Mouse (Mus musculus) intestine, embryonic 14.5 days (tissue): ENCODE measurements around the gene Igf1r. TPM values are rescaled to one million over a fixed set of nuclear protein-coding genes. Genes with fewer than 3 reads are reported as not detected.
"Not testable (repeated sequence)": the region's sequence is repeated elsewhere in the genome, so short reads cannot be mapped to it uniquely, and the experiment has no call there.

Source experiments
- ATAC-seq: fragments of 200-750 bp; cut with Nextera tagmentation; replicated peaks from 2 replicates; pipeline ENCODE4 v1.8.0; 2017; ENCODE audit warnings: low read depth, moderate number of reproducible peaks, moderate TSS enrichment, moderate library complexity; ENCODE audit not compliant: low FRiP score, low TSS enrichment
- DNase-seq: peaks from one replicate; pipeline ENCODE4 v3.0.0-alpha.2; 2018; ENCODE audit warnings: low spot score
- H3K27ac ChIP-seq: fragments of 300-500 bp; sonication (generic); 2 replicates; pipeline ENCODE4 v1.5.1; 2014; ENCODE audit warnings: low read depth, mild to moderate bottlenecking, control low read depth
- H3K27me3 ChIP-seq: fragments of 300-500 bp; sonication (generic); replicated peaks from 2 replicates; pipeline ENCODE4 v1.6.1; 2014; ENCODE audit warnings: low read length, control low read depth; ENCODE audit not compliant: control insufficient read depth, insufficient read depth
- H3K36me3 ChIP-seq: fragments of 300-500 bp; sonication (generic); 2 replicates; pipeline ENCODE4 v1.6.1; 2014; ENCODE audit warnings: low read length, control low read depth; ENCODE audit not compliant: control insufficient read depth, insufficient read depth
- H3K4me1 ChIP-seq: fragments of 300-500 bp; sonication (generic); replicated peaks from 2 replicates; pipeline ENCODE4 v1.6.1; 2014; ENCODE audit warnings: low read length, control low read depth, mixed read lengths; ENCODE audit not compliant: control insufficient read depth, insufficient read depth
- H3K4me2 ChIP-seq: fragments of 300-500 bp; sonication (generic); 2 replicates; pipeline ENCODE4 v1.6.1; 2014; ENCODE audit warnings: low read length
- H3K4me3 ChIP-seq: fragments of 300-500 bp; sonication (generic); 2 replicates; pipeline ENCODE4 v1.5.1; 2014; ENCODE audit warnings: low read depth, low read length, control low read depth, mixed read lengths
- H3K9ac ChIP-seq: fragments of 300-500 bp; sonication (generic); 2 replicates; pipeline ENCODE4 v1.6.1; 2014; ENCODE audit warnings: mild to moderate bottlenecking, low read length
- H3K9me3 ChIP-seq: fragments of 300-500 bp; sonication (generic); 2 replicates; pipeline ENCODE4 v1.6.1; 2016; ENCODE audit warnings: low read length, control low read depth; ENCODE audit not compliant: control insufficient read depth
- WGBS: fragments of 180-500 bp; shearing (Covaris S2); extraction: QIAGEN DNeasy Blood & Tissue Kit; methylation state at CpG from one replicate; pipeline ENCODE4 v1.1.7; 2014; 5-methylcytosine and 5-hydroxymethylcytosine counted together
- polyA plus RNA-seq: library from polyadenylated mRNA; unstranded; fragments of >200 nt; fragmentation: Nextera tagmentation; extraction: Ambion mirVana; gene quantifications from 2 replicates; pipeline ENCODE4 v1.2.1, GENCODE M21; 2014

Igf1r gene
- polyA plus RNA-seq, 1 experiment from 2014 or later = 18.4 TPM

- H3K27ac ChIP-seq = no peak overlapping the region
- peaks cover 16% of the 10 kb centered on the region for H3K27me3 ChIP-seq
- H3K4me2 ChIP-seq = no peak overlapping the region
- no peaks in the 10 kb centered on the region for H3K36me3 ChIP-seq
- no peak overlapping the region for H3K4me3 ChIP-seq
- no peaks in the 10 kb centered on the region for H3K9me3 ChIP-seq
- H3K4me1 ChIP-seq = peaks cover 8% of the 10 kb centered on the region; the same call in 1 of the 2 replicates
- no peak for DNase-seq
- WGBS = 89% methylated on average over 6 of the region's 6 CpGs
- no peak overlapping the region for H3K9ac ChIP-seq
- ATAC-seq = no peak
These were observed 319.2 kb downstream of the Igf1r start for GRCm38 (mm10) chr7:68271816-68272215.

- Histone ChIP-seq H3K36me3 (no peaks in the 10 kb centered on the region), H3K27me3 (peaks cover 18% of the 10 kb centered on the region), H3K9me3 (no peaks in the 10 kb centered on the region), H3K27ac (no peak overlapping the region), H3K9ac (no peak overlapping the region), H3K4me1 (peaks cover 4% of the 10 kb centered on the region; the same call in 1 of the 2 replicates), H3K4me2 (no peak overlapping the region), H3K4me3 (no peak overlapping the region)
- 90% methylated on average over 10 of the region's 10 CpGs for WGBS
- ATAC-seq (no peak), DNase-seq (no peak)
These were observed 320.0 kb downstream of the Igf1r start for GRCm38 (mm10) chr7:68272607-68273006.

GRCm38 (mm10) chr7:68273515-68273914 is 320.9 kb downstream of the Igf1r start, which contains the start of gene Fam169b:
Gene Fam169b (plus strand): TSS chr7:68273839.
- peaks cover 18% of the 10 kb centered on the region for H3K27me3 ChIP-seq
- no peak within 1 kb of the TSS for H3K27ac ChIP-seq
- no peaks in the 10 kb centered on the region for H3K36me3 ChIP-seq
- H3K9ac ChIP-seq = no peak within 1 kb of the TSS
- peaks cover 4% of the 10 kb centered on the region; the same call in 1 of the 2 replicates for H3K4me1 ChIP-seq
- no peak within 1 kb of the TSS for H3K4me2 ChIP-seq
- no peak for DNase-seq
- H3K9me3 ChIP-seq = no peaks in the 10 kb centered on the region
- ATAC-seq = no peak
- no peak within 1 kb of the TSS for H3K4me3 ChIP-seq

- Histone ChIP-seq H3K9me3 (no peaks in the 10 kb centered on the region), H3K4me1 (peaks cover 4% of the 10 kb centered on the region; the same call in 1 of the 2 replicates), H3K9ac (no peak overlapping the region), H3K4me2 (no peak overlapping the region), H3K36me3 (no peaks in the 10 kb centered on the region), H3K27me3 (peaks cover 18% of the 10 kb centered on the region), H3K27ac (no peak overlapping the region), H3K4me3 (no peak overlapping the region)
- WGBS = 71% methylated on average over 2 of the region's 2 CpGs
- no peak for DNase-seq
- no peak for ATAC-seq
These were observed 321.6 kb downstream of the Igf1r start for GRCm38 (mm10) chr7:68274218-68274617.

GRCm38 (mm10) chr7:68274951-68275350 is 322.3 kb downstream of the Igf1r start:
- Histone ChIP-seq H3K36me3 (no peaks in the 10 kb centered on the region), H3K4me2 (no peak overlapping the region), H3K4me3 (no peak overlapping the region), H3K27ac (no peak overlapping the region), H3K9ac (no peak overlapping the region), H3K4me1 (peaks cover 4% of the 10 kb centered on the region; the same call in 1 of the 2 replicates), H3K27me3 (peaks cover 18% of the 10 kb centered on the region), H3K9me3 (no peaks in the 10 kb centered on the region)
- WGBS = 63% methylated on average over 9 of the region's 9 CpGs
- ATAC-seq (no peak), DNase-seq (no peak)

DNA sequence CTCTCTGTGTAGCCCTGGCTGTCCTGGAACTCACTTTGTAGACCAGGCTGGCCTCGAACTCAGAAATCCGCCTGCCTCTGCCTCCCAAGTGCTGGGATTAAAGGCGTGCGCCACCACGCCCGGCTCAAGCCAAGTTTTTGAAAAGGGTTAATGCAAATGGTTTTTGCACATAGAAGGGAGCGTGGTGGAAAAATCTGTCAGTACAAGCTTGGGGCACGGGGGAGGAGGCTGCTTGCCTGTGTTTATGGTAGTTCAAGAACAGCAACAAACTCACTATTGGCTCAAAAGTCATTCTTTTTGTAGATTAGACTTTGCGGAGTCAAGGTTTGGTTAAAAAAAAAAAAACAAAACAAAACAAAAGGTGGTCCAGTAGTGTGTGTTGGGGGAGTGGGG is 322.8 kb downstream of the Igf1r start:
- ATAC-seq, DNase-seq, H3K9ac ChIP-seq, H3K9me3 ChIP-seq, H3K36me3 ChIP-seq, H3K27ac ChIP-seq, H3K4me1 ChIP-seq: not testable (repeated sequence)
- Histone ChIP-seq H3K4me3 (peak overlapping the region; percentile 28), H3K4me2 (peak overlapping the region; percentile 77), H3K27me3 (peaks cover 18% of the 10 kb centered on the region)
- WGBS = 46% methylated on average over 9 of the region's 9 CpGs

DNA sequence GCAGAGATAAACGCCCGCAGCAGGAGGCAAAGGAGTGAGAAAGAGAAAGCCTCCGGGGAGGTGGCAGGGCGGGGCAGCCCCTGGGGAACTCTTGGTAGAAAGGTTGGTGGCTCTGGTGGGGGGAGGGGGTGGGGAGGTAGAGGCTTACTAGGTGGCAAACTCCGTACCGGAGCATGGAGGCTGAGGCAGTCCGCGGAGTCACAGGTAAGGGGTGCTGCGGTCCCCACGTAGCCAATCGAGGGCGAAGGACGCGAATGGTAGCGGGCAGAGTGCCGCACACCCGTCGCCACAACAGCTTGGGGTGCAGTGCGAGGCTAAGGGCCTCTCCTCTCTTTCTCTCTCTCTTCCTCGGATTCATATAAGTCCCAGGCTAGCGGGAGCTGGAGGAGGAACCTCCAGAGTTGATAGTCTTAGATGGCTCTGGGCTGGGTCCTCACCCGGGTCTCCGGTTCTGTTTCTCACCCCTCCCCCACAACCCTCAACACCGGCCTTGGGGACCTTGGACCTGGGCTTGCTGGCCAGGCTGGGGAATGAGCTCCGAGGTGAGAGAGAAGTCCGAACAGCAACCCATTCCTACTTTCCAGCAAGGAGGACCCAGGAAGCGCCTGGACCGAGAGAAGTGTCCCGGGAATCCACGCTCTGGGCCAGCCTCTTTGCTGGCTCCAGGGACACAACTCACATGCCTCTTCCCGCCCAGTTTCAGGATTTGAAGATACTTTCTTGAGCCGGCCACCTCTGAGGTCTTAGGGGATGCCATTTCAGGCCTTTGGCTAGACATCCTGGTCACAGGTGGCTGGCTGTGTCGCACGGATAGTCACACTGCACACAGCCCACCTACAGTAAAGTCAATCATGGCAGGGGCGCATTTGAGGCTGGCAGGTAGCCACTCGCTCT is 323.5 kb downstream of the Igf1r start:
- H3K27ac ChIP-seq = no peak overlapping the region
- H3K4me1 ChIP-seq = peaks cover 4% of the 10 kb centered on the region; the same call in 1 of the 2 replicates
- H3K4me3 ChIP-seq = peak overlapping the region; percentile 28
- peak overlapping the region; percentile 10 for H3K9ac ChIP-seq
- no peaks in the 10 kb centered on the region for H3K9me3 ChIP-seq
- 7% methylated on average over 35 of the region's 36 CpGs for WGBS
- H3K4me2 ChIP-seq = peak overlapping the region; percentile 77
- DNase-seq (peak; percentile 63), ATAC-seq (no peak)
- H3K27me3 ChIP-seq = peaks cover 18% of the 10 kb centered on the region
- H3K36me3 ChIP-seq = no peaks in the 10 kb centered on the region

GRCm38 (mm10) chr7:68277054-68277896 is 324.6 kb downstream of the Igf1r start:
- DNase-seq (no peak), ATAC-seq (no peak)
- Histone ChIP-seq H3K27ac (no peak overlapping the region), H3K36me3 (no peaks in the 10 kb centered on the region), H3K4me1 (peaks cover 4% of the 10 kb centered on the region; the same call in 1 of the 2 replicates), H3K4me3 (no peak overlapping the region), H3K9ac (no peak overlapping the region), H3K4me2 (no peak overlapping the region), H3K9me3 (no peaks in the 10 kb centered on the region), H3K27me3 (peaks cover 18% of the 10 kb centered on the region)
- 40% methylated on average over 11 of the region's 11 CpGs for WGBS
